8 mouse cellular contexts compared by ENCODE assay signal in the genomic region with DNA sequence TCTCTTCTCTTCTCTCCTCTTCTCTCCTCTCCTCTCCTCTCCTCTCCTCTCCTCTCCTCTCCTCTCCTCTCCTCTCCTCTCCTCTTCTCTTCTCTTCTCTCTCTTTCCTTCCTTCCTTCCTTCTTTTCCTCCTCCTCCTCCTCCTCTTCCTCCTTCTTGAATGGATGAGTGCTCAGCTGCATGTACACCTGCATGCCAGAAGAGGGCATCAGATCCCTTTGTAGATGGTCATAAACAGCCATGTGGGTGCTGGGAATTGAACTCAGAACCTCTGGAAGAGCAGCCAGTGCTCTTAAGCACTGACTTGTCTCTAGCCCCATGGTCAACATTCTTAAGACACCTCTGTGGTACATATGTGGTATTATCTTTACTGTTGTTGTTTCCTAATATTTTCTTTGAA.
DNase-seq lines count a peak whose midpoint lies in the region; ATAC-seq and TF ChIP-seq lines count a peak whose summit lies in the region.
"Not testable (repeated sequence)": the region's sequence is repeated elsewhere in the genome, so short reads cannot be mapped to it uniquely, and the experiment has no call there.

No protein-coding gene starts in this region.

- not testable (repeated sequence) for TF ChIP-seq EP300 in CH12.LX (IDR thresholded peaks at IDR 0.05; ENCODE audit: low read length); heart, adult 2 months (IDR thresholded peaks at IDR 0.05; ENCODE audit: insufficient read depth, low read depth, low read length); liver, postnatal 0 days (IDR thresholded peaks at IDR 0.05; ENCODE audit: low read depth)

- ATAC-seq in intestine, postnatal 0 days; liver, postnatal 0 days; midbrain, postnatal 0 days (ENCODE audit: low FRiP score): not testable (repeated sequence)

- in situ Hi-C loops in CH12.LX (cut with MboI; ENCODE audit: low pct_ligation_motif_present, low pct_unique_long_range_greater_than_20kb, low sequenced_read_pairs), result not testable (repeated sequence)

- intact Hi-C loops in heart, adult 2 months (cut with DNase I), result loop anchor here (5.0 kb wide), 1 partner anchor 262 kb away; no protein-coding TSS in a partner anchor

- H3K9me3 ChIP-seq in CH12.LX (replicated peaks; ENCODE audit: low read length); intestine, postnatal 0 days (ENCODE audit: control insufficient read depth); liver, postnatal 0 days (ENCODE audit: low read length); midbrain, postnatal 0 days (ENCODE audit: low read length): not testable (repeated sequence)

- H3K4me2 ChIP-seq in CH12.LX (ENCODE audit: insufficient read depth, low read depth, poor library complexity, severe bottlenecking); intestine, postnatal 0 days (replicated peaks; ENCODE audit: low read depth); liver, postnatal 0 days (ENCODE audit: low read depth, low read length); midbrain, postnatal 0 days (ENCODE audit: low read depth, low read length, poor library complexity, severe bottlenecking): not testable (repeated sequence)

- H3K36me3 ChIP-seq in CH12.LX (replicated peaks in 1 of 2; ENCODE audit: control insufficient read depth in 1 of 2, insufficient read depth in 1 of 2, low read length in 1 of 2); heart, adult 2 months (ENCODE audit: control insufficient read depth, insufficient read depth, low read length); intestine, postnatal 0 days (ENCODE audit: control insufficient read depth, insufficient read depth); liver, postnatal 0 days (replicated peaks; ENCODE audit: insufficient read depth, low read length); midbrain, postnatal 0 days (ENCODE audit: insufficient read depth, low read length): not testable (repeated sequence)

- TF ChIP-seq CTCF in CH12.LX (conservative IDR thresholded peaks at IDR 0.05 in 1 of 2, IDR thresholded peaks at IDR 0.05 in 1 of 2; ENCODE audit: low read depth in 2 of 2, low read length in 2 of 2), result peak in 1 of 2 experiments; percentile 33; a peak in 2 of 4 replicates
- TF ChIP-seq CTCF in heart, adult 2 months (IDR thresholded peaks at IDR 0.05), result peak; percentile 40
- TF ChIP-seq CTCF in intestine, postnatal 0 days (IDR thresholded peaks at IDR 0.05; ENCODE audit: low read depth), result peak; percentile 51
- TF ChIP-seq CTCF in layer of hippocampus, adult 2 months (conservative IDR thresholded peaks at IDR 0.05), result peak; percentile 31; the same call in 1 of the 2 replicates
- TF ChIP-seq CTCF in liver, postnatal 0 days (IDR thresholded peaks at IDR 0.05; ENCODE audit: low read depth), result peak; percentile 39; the same call in 1 of the 2 replicates
- 0 out of 2 replicates have a peak, but pooled peaks have one; percentile 7 for TF ChIP-seq CTCF in midbrain, postnatal 0 days (IDR thresholded peaks at IDR 0.05)

- not testable (repeated sequence) for H3K27ac ChIP-seq in CH12.LX (ENCODE audit: insufficient read depth, low read depth); heart, adult 2 months; intestine, postnatal 0 days (ENCODE audit: low read depth, low read length); layer of hippocampus, adult 2 months; liver, postnatal 0 days (ENCODE audit: low read depth); midbrain, postnatal 0 days (ENCODE audit: low read depth, low read length)

- H3K4me1 ChIP-seq in CH12.LX (ENCODE audit: control insufficient read depth in 1 of 2, insufficient read depth in 2 of 2); intestine, postnatal 0 days (replicated peaks; ENCODE audit: control insufficient read depth, insufficient read depth, low read length); midbrain, postnatal 0 days (ENCODE audit: insufficient read depth, low read length): not testable (repeated sequence)
- peaks cover 12% of the 10 kb centered on the region for H3K4me1 ChIP-seq in heart, adult 2 months (ENCODE audit: control insufficient read depth, insufficient read depth, low read length)
- H3K4me1 ChIP-seq in liver, postnatal 0 days (ENCODE audit: insufficient read depth), result peaks cover 17% of the 10 kb centered on the region; the same call in 1 of the 2 replicates

- H3K27me3 ChIP-seq in CH12.LX (replicated peaks); heart, adult 2 months (ENCODE audit: control insufficient read depth, insufficient read depth, low read length); intestine, postnatal 0 days (replicated peaks; ENCODE audit: control insufficient read depth, insufficient read depth, low read length); liver, postnatal 0 days (ENCODE audit: insufficient read depth, low read length); midbrain, postnatal 0 days (ENCODE audit: insufficient read depth, low read length): not testable (repeated sequence)

- not testable (repeated sequence) for TF ChIP-seq POLR2A in CH12.LX (IDR thresholded peaks at IDR 0.05; ENCODE audit: low read depth, low read length); heart, adult 2 months (IDR thresholded peaks at IDR 0.05; ENCODE audit: insufficient read depth, low read depth, low read length)

- DNase-seq in CH12.LX (ENCODE audit: extremely low read depth); heart, adult 2 months; layer of hippocampus, adult 2 months (ENCODE audit: low spot score in 2 of 2); liver, postnatal 0 days; midbrain, postnatal 0 days (ENCODE audit: low spot score): not testable (repeated sequence)
- DNase-seq in ES-CJ7 (ENCODE audit: low read depth, low spot score), result peak; percentile 23
- DNase-seq in R1 (ENCODE audit: low read depth, low spot score), result peak; percentile 43

- H3K79me2 ChIP-seq in CH12.LX (replicated peaks; ENCODE audit: control insufficient read depth, extremely low read depth, insufficient read depth, poor library complexity, severe bottlenecking); heart, adult 2 months (replicated peaks; ENCODE audit: control insufficient read depth, insufficient read depth, low read length): not testable (repeated sequence)

- H3K4me3 ChIP-seq in CH12.LX (replicated peaks in 1 of 3; ENCODE audit: low read depth in 2 of 3, low read length in 2 of 3, poor library complexity in 1 of 3); heart, adult 2 months; intestine, postnatal 0 days (ENCODE audit: low read depth, low read length); layer of hippocampus, adult 2 months; liver, postnatal 0 days (ENCODE audit: low read depth, low read length); midbrain, postnatal 0 days (ENCODE audit: low read depth, low read length): not testable (repeated sequence)

- peak; percentile 13 for TF ChIP-seq RAD21 in CH12.LX (IDR thresholded peaks at IDR 0.05; ENCODE audit: low read depth, low read length)

- H3K9ac ChIP-seq in CH12.LX (ENCODE audit: insufficient read depth, low read depth); heart, adult 2 months (ENCODE audit: low read depth, low read length); intestine, postnatal 0 days (ENCODE audit: low read depth, low read length); liver, postnatal 0 days (replicated peaks); midbrain, postnatal 0 days (replicated peaks; ENCODE audit: low read length, poor library complexity, severe bottlenecking): not testable (repeated sequence)

- dilution Hi-C loops in CH12.LX (cut with MboI; ENCODE audit: extremely low pct_ligation_motif_present, extremely low pct_unique_long_range_greater_than_20kb, low sequenced_read_pairs), result not testable (repeated sequence)

TF ChIP-seq in CH12.LX, 34 proteins besides CTCF, POLR2A, EP300 and RAD21:
- 0 out of 2 replicates have a peak, but pooled peaks have one; percentile 14 for TF ChIP-seq SMC3 (IDR thresholded peaks at IDR 0.05; ENCODE audit: low read depth, low read length)
